Mouse (Mus musculus) naive thymus-derived CD4-positive, alpha-beta T cell, adult 2 months (primary cell): ENCODE measurements at regions not wholly inside any gene's neighbourhood (a gene's known extent, or its start where the extent isn't known, plus 50 kb on each side); places are given as distances from the start of the nearest gene placed in this dataset.

ENCODE experiments used
- DNase-seq: peaks from one replicate; pipeline ENCODE4 v3.0.0-alpha.2; 2011; ENCODE audit warnings: low read depth

- DNase-seq: no peak
Measured at GRCm38 (mm10) chr13:107878980-107879379, 165.3 kb upstream of the Smim15 start.

- no peak for DNase-seq
Measured at GRCm38 (mm10) chr13:107873244-107873667, 171.0 kb upstream of the Smim15 start.

- DNase-seq: no peak
Measured at GRCm38 (mm10) chr13:107872574-107872973, 171.7 kb upstream of the Smim15 start.

GRCm38 (mm10) chr13:107872137-107872536, 172.1 kb upstream of the Smim15 start:
- DNase-seq: no peak

- peak; percentile 63 for DNase-seq
Measured at GRCm38 (mm10) chr13:107868906-107869305, 175.3 kb upstream of the Smim15 start.

- DNase-seq: peak; percentile 41
Measured at GRCm38 (mm10) chr13:107866825-107867224, 177.4 kb upstream of the Smim15 start.

GRCm38 (mm10) chr13:107862793-107863654, 181.2 kb upstream of the Smim15 start:
- no peak for DNase-seq

- no peak for DNase-seq
Measured at GRCm38 (mm10) chr13:107861384-107862134, 182.7 kb upstream of the Smim15 start.

GRCm38 (mm10) chr13:107857043-107857755, 187.0 kb upstream of the Smim15 start:
- DNase-seq: no peak

- DNase-seq: no peak
Measured at GRCm38 (mm10) chr13:107850907-107851560, 193.2 kb upstream of the Smim15 start.

- no peak for DNase-seq
Measured at GRCm38 (mm10) chr13:107848871-107849270, 195.4 kb upstream of the Smim15 start.

- no peak for DNase-seq
Measured at GRCm38 (mm10) chr13:107847179-107848012, 196.8 kb upstream of the Smim15 start.

GRCm38 (mm10) chr13:107846621-107847178, 197.5 kb upstream of the Smim15 start:
- no peak for DNase-seq

GRCm38 (mm10) chr13:107845838-107846237, 198.4 kb upstream of the Smim15 start:
- no peak for DNase-seq

- no peak for DNase-seq
Measured at GRCm38 (mm10) chr13:107844085-107844484, 200.2 kb upstream of the Smim15 start.

- no peak for DNase-seq
Measured at GRCm38 (mm10) chr13:107838126-107838715, 206.0 kb upstream of the Smim15 start.

GRCm38 (mm10) chr13:107837206-107837952, 206.9 kb upstream of the Smim15 start:
- DNase-seq: peak; percentile 63

- no peak for DNase-seq
Measured at GRCm38 (mm10) chr13:107835756-107836385, 208.4 kb upstream of the Smim15 start.

GRCm38 (mm10) chr13:107831997-107832396, 212.2 kb upstream of the Smim15 start:
- no peak for DNase-seq
